Mouse (Mus musculus): ENCODE measurements around the gene Mn1.

Gene Mn1

DNA sequence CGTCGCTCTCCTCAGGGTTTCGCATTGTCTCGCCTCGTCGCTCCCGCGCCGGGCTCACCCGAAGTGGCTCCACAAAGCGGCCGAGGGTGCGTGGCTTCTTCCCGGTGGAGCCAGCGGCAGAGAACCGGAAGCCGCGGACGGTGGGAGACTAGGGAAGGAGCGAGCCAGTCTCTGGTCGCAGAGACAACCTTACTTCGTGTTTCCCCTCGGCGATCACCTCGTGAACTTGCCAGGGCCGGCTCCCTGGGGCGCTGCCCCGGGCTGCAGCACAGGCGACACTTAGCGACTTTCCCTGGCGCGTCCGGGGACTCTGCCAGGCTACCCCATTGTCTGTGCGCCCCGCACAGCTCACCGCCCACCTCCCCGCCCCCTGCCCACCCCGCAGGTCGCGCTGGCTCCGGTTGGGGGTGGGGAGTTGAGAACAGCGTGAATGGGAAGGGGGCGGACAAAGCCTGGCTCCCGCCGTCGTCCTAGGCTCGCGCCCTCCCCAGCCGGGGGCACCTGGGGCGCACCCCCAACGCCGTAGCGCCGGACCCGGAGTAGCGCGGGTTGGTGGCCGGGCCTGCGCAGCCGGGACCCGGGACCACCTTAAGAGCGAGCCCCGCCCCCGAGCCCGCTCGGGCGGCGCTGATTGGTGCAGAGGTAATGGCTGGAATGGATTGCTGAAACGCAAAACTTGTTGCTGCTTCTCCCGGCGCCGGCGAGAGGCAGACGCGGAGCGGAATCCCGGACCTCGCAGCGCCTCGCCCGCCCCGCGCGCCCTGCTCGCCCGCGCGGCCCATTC is at the start of gene Mn1:
Mn1 (plus strand) TSS at position 772 of the 784 bp plus-strand sequence.
- peak; percentile 96 for DNase-seq

DNA sequence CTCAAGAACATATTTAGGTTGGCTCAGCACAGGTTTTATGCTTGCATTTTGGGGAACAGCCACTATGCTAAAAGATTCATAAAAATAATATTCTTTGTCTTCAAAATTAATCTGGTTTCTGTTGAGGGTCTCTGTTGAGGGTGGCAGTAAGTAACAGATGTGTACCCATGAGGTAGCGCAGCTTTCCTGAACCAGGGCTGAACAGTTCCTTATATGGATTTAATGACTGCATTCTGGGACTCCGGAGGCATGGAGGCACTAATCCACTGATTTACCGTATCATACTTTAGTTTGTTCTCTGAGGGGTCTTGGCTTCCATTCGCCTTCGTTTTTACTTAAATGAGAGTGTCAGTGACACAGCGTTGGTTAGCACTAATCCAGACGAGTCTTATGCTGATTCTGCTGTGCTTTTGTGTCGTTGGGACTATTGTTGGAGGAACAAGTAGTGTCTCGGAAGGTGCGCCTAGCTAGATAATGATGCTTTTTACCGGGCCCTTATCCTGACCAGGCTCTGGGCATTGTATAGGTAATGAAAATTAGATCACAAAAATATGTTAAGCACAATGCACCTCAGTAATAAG is 49.1 kb upstream of the Mn1 start:
- no peak for DNase-seq

DNA sequence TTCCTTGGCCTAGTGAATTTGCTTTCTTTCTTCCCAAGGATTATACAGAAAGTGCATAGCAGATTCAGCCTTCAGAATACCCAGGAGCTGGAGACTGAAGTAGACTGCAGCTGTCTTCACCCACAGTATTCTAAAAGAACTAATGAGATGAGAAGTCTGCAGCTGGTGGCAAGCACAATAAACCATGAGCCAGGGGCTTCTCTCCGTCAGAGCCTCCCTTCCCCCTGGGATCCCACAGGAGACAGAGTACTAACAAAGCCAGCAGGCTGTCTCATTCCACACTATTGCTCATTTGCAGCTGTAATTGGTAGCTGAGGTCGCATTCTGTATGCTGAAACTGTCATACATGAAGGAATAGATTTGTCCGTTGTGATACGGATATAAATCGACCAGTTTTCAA is 48.6 kb upstream of the Mn1 start:
- DNase-seq, result peak; percentile 83

DNA sequence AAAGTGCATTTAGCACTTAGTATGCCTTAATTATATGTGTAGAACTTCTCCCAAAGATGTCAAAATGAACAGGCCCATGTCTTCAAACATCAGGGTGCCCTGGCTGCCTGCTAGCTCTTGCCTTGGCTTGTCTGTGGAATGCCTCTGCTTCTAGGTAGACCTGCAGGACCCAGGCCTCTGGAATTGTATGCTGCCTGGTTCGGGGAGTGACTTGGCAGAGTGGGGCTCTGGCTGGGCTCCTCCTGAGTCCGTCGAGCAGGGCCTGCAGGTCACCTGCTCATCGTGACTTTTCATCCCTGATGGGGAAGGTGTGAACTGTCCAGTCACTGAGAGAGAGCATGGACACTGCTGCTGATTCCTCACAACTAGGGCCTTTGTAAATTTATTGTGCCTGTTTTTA is 41.5 kb upstream of the Mn1 start:
- no peak for DNase-seq

DNA sequence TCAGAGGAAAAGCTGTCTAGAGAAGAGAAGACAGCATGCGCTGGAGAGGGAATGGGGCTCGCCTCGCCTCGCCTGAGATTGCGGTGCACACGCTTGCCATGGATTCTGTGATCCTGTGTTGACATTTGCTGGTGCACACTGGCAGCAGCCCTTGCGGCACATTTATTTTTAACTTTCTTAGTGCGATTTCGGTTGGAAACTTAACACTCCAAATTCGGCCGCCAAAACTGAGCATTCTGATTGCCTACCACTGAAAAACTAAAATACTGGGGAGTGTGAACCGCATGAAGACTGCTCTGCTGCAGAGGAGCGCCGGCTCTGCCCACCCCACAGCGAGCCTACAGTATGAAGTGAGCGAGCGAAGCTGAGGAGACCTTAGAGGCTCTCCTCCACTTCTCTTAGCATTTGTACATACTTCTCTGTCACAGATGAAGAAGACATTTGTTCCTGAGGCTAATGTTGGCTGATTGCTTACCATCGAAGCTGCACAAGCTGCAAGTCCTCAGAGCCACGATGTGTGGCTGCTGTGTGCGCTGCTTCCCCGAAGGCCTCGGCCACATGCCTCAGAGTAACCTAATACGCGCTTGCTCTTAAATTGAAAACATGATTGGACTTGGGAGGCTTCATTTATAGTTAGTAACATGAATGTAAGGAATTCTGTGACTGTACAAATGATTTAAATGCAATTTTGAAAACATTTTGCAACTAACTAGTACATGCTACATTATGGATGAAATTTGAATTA is 40.7 kb upstream of the Mn1 start:
- no peak for DNase-seq

DNA sequence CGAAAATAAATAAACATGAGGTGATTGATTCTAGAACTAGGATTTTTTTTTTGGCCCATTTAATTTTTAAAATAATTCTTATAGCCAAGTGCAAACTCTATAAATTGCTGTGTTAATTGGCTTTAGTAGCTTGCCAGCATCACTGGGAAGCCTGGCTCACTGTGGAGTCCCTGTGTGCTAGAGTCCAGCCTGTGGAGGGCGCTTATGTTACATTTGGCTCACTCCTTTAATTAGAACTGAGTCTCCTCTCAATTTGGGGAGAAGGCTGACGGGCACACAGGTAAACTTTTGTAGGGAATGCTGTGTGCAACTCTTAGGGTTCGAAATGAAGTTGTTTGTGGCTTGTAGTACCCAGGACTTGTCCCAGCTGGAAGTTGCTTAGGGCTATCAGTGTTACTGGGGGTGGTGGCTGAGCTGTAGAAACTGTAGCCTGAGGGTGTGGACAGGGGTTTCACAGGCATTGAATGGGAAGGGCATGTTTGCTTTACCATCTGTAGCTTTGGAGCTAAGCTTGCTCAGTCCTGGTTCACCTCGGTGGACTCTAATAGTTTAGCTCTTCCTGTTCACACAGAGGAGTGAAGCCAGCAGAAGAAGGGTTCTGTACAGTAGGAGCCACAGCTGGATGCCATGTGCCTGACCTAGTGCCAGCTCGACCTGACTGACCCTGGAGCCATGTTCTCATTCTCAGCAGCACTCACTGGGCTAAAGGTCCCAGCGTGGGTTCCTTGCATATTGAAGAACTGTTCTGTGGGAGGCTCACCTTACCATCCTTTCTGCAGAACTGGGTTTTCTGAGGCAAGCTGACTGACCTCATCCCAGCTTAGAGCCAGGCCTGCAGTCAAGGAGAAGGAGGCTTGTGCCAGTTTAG is 38.8 kb upstream of the Mn1 start:
- no peak for DNase-seq

DNA sequence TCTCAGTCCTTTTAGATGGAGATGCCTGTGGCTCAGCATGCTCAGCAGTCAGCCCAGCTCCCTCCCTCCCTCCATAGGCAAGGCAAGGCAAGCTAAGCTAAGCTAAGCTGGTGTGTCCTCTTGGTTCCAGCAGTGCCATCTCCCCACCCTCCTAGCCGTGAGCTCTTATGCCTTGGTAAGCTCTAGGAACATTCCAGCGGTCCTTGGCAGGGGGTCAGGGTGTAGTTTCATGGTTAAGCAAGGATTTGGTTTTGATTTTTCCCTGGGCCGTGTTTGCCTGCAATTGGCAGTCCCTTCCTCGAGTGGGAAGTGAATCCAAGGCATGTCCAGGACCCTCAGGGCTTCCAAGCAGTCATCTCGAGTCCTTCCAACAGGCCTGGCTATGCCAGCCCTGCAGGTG is 33.8 kb upstream of the Mn1 start:
- DNase-seq, result no peak

DNA sequence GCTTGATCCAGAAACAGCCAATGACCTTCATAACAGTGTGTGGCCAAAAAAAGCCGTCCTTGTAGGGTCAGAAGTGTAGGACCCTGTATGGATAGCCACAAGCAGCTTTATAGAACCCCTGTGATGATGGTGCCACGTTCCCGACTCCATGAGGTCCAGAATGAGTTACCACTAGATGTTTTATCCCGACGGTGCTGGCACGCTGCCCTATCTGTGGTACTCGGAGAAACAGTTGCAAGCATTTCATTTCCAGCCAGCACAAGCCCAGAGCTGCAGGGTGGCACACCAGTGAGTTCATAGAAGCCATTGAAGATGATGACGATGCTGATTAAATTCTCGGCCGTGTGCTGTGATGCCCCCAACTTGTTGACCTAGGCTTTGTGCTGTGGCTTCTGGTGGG is 26.3 kb upstream of the Mn1 start:
- no peak for DNase-seq

DNA sequence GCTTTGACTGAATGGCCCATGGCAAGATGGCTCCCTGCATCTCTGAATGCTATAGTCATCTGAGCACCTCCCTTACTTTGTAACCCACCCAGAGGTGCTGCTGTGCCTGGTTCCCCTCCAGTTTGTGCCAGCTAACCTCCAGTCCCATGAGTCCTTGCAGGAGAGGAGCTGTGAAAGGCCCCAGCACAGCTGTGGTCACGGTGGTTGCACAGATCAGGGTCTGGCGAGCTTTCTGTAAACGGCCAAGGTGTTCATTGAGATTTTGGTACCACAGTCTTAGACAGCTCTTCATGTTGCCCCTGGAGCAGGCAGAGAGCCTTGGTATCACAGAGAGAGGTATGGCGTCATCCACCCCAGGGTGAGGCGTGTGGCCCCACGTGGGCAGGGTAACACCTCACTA is 25.7 kb upstream of the Mn1 start:
- DNase-seq, result no peak

DNA sequence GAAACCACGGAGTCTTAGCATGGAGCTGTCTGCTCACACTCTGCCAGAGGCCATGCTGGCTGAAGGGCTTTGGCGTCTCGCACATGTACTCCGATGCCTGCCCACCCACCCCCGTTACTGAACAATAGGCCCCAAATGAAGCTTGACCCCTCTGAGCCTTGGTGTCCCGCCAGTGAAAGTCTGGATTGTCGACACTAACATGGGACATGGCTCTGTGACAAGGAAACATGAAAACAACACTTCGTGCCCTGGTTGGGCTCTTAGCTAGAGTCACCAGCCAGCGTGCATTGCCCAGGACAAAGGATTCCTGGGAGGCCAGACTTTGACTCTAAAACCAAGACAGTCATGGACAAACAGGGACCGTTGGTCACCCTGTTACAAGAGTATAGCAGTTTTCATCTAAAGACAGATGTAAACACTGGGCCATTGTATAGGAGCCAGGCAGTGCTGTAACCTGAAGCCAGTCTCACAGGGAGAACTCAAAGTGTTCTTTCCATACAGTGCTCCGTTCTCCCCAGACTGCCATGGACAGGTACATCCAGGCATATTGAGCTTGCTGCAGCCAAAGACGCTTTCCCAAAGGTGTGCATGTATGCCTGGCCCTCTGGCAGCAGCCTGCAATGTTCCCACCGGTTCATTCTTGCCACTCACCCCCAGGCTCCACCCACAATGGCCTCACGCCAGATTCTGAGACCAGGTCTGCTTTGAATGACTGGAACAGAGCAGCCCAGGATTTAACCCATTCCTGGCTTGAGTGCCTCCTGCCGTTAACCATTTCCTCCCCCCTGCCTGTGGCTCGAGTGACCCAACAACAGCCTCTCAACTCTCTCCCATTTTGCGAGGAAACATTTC is 23.6 kb upstream of the Mn1 start:
- DNase-seq, result peak; percentile 94

DNA sequence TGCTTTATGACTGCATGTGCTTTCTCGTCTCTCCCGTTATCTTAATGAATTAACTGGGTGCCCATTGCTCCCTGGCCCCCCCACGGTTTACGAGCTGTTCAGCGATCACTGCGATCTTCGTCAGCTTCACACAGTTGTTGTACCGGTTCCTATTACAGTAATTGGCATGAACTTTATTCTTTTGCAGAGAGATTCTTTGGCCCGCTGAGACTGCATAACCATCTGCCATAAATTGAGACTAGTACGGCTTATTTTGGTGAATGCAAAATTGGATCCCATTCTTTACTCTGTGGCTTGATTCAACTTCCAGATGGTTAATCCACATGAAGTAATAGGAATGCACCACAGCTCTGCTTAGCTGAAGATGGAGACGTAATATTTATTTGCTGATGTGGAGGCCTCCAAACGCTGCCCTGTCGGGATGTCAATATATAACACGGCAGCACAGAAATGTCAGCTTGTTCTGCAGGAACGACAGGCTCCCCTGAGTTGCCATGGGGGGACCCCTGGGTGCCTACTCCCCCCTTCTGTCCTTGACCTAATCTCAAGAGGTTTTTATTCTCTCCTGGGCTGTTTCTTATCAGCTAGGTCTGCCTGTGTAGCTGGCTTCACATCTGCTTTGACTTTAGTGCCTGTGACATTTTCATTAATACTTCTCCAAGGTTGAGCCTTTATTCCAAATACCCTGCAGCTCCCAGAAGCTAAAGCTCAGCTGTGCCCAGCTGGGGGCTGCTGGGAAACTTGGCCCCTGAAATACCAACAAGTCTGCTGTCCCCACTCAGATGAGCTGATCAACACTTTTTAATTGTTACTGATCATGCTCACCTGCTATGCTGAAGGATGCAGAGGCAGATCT is 22.7 kb upstream of the Mn1 start:
- DNase-seq, result no peak

DNA sequence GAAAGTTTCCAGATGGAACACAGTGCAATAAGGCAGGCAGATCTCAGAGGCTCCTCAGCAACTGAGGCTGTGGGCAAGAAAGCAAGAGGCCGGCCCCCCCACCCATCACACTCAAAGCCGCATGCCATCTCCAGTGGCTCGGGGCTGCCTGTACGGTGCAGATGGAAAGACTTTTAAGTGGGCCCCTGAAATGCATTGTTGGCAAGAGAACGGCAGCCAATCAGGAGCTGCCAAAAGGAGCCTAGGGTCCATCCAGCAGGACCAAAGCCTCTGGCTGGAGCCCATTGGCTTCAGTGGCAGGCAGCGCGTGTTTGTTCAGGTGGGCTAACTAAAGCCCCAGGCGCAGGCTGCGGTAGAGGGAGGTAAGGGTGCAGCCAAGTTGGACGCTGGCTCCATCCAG is 21.4 kb upstream of the Mn1 start:
- no peak for DNase-seq

DNA sequence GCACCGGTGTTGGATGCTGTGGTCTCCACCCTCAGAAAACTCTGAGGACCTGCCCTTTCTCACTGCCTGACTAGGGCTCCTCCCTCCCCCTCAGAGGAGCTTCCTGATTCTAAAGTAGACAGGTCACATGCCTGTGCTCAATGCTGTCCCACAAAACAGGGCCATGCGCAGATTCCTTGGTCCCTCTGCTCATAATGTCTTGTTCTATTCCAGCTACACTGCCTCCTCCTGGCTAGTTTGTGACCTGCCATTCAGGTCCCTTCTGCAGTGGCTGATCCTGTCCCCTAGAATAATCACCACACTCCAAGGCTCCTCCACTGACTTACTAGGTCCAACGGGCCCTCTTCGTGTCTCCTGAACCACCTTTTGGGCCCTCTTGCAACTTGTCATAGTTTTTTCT is 21.0 kb upstream of the Mn1 start:
- no peak for DNase-seq

DNA sequence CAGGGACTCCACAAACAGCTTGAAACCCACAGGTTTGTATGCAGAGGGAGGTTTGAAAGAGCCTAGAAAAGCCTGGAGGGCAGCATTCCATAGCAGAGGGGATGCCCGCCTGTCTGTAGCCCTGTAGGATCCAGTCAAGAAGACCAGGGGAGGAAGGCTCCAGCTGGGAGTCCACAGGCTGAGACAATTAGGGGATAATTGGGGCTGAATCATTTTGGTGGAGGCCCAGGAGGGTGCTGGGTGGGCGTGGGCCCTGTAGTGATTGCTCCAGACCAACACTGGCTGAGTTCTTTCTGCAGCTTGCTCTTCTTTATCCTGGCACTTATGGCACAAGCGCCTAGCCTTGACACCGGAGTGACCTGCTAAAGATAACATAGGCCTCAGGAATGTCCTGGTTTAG is 18.7 kb upstream of the Mn1 start:
- DNase-seq, result peak; percentile 52

DNA sequence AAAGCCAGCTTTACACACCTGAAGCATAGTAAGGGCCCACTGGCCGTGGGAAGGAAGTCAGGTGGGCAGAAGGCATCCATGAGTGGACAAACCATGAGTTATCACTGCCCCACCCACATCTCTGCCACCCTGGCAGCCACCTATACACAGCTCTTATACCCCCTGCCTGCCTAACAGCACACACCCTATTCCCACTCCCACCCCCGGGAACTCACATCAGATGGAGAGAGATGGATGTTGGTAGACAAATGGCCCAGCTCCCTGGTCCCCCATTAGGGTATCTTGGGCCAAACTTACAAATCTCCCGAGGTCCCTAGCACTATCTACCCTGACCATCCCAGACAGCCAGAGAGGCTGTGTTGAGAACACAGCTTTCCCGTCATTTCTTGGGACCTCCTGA is 17.9 kb upstream of the Mn1 start:
- DNase-seq, result no peak

DNA sequence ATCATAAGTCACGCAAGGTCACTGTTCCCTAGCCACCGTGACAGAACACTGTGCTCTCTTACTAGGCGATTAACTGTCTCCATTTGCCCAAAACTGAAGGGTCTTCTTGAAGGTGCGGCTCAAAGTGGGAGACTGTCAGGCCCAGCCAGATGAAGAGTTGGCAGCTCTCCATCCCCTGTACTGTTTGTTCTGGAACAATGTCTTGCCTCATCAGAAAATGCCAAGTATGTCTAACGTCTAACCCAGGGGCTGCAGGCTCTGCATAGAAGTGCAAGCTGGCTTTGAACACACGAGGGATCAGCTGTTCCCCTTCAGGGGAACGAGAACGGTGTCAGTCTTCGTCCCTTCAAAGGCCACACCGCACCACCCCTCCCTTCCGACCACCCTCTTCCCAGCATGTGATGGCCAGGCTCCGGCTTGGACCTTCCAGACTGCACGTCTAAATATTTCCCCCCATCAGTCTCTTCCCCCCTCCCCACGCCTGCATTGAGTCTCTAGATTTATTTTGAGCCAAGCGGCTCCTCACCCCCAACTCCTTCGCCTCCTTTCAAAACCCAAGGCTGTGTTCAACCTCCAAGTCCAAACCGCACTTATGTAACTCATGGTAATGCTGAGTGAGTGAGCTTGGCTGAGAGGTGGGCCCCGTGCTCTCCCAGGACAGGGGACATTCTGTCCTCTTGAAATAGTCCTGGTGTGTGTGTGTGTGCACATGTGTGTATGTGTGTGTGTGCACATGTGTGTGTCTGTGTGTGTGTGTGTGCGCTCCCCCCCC is 15.1 kb upstream of the Mn1 start:
- DNase-seq, result no peak

DNA sequence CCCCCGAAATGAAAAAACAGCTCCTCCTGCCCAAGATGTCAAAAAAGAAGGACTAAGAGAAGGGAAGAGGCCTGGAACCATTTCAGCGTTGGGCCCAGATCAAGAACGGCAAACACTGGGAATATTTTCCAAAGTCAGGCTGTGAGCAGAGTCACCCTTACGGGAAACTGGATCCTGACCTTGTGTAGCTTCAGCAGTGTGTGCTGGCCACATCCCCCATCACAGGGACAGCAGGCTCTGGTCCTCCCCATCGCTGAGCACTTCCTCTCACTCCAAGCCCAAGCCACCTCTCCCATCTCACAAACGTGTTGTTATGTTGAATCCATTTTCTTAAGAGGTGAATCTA is 14.5 kb upstream of the Mn1 start:
- DNase-seq, result no peak

DNA sequence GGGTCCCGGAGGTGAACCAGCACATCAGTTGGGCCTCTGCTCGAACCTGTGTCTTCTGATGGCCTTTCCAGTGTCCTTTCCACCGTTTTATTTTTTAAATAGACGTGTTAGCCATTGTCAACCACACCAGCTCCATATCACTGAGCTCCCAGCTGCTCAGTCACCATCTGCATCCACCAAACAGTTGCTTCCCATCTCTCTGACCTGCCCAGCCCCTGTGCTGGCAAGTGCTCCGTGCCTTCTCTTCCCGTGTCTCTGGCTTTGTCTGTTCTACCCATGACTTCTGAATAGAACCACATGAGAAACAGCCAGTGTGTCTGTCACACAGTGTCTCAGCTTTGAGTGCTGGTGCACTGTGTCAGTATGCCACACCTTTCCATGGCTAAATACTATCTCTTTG is 12.4 kb upstream of the Mn1 start:
- DNase-seq, result no peak

DNA sequence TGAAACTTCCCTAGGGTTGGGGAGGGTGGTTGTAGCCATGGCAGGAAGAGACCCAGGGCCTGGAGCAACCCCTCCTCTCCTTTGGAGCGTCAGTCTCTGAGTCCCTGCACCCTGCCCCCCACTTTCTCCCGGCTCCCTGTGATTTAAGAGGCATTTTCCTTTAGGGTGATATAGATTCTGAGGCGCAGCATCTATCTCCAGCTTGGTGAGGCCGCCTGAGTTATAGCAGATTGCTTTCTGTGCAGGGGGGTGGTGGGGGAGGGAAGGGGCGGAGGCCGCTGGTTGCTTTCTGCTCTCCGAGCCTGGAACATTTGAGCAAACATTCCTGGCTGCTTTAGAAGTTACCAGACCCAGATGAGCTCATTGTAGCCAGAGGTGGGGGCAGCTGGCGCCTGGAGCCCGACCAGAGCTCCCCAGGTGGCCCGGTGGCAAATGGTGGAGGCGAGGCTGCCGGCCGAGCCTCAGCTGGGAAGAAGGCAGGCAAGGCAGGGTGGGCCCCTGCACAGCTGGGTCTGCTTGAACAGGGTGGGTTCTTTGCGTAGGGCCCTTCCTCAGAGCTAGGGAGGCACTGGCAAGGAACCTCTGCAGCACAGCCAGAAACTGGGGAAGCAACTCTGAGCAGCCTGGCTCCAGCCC is 8.6 kb upstream of the Mn1 start:
- peak; percentile 18 for DNase-seq

DNA sequence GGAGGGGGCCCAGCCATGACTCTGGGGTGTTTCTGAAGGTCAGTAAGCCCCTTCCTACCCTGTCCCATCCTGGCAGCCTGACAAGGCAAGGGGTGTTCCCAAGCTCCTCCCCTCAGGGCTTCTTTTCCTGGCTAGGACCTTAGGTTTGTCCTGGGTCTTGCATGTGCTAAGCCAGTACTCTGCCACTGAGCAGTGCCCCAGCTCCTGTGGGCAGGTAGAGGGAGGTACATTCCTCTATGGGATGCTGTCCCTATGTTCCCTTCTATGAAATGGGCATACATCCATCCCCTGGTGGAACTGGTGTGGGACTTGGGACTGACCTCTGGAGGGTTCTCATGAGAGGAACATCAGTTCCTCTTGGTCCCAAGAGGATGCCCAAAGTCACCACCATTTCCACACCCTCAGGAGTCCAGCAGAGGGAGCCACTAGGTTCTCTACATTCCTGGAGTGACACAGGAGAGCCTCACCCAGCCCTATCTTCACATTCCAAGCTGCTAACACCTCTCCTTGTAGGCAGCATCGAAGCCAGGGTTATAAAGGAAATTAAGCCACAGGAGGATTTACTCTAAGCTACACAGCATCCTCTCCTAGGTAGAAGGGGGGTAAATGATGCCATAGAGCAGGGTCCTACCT is 7.6 kb upstream of the Mn1 start:
- peak; percentile 59 for DNase-seq

Data from retina, postnatal 1 day (tissue).